Mouse (Mus musculus) kidney, adult 18-20 months (tissue): ENCODE data around the gene Avpi1.

Experiments used
- DNase-seq: peaks from one replicate; pipeline ENCODE4 v3.0.0; 2021

Avpi1 gene

DNA sequence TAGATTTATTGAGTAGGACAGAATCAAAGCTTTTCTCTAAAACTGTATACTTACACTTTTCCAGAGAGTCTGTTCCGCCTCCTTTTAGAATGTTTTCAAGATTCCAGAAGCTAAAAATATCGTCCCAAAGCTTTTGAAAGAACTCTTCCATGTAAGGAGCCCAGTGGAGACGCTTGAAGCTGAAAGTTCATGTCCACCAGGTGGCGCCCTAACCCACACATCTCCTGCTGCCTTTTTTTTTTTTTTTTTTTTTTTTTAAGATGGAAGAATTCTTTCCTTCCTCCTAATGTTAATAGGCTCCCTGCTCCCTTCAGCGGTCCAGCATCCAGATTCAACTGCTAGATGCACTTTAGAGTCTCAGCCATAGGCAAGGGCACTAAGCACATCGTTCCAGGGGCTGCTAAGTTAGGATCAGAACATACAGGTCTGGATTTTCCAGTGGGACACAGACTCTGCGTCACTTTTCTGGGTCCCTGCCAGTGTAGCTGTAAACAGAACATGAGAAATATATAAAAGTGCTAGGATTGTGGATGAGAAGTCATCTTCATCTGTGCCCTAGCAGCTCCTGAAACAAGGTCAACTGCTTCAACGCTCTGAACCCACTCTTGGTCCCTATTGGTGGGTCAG, 15.8 kb upstream of the Avpi1 start:
- DNase-seq: peak; percentile 89

GRCm38 (mm10) chr19:42144067-42144466, 15.2 kb upstream of the Avpi1 start:
- no peak for DNase-seq

GRCm38 (mm10) chr19:42142757-42143156, 13.9 kb upstream of the Avpi1 start:
- no peak for DNase-seq

GRCm38 (mm10) chr19:42141998-42142397, 13.1 kb upstream of the Avpi1 start:
- DNase-seq: no peak

DNA sequence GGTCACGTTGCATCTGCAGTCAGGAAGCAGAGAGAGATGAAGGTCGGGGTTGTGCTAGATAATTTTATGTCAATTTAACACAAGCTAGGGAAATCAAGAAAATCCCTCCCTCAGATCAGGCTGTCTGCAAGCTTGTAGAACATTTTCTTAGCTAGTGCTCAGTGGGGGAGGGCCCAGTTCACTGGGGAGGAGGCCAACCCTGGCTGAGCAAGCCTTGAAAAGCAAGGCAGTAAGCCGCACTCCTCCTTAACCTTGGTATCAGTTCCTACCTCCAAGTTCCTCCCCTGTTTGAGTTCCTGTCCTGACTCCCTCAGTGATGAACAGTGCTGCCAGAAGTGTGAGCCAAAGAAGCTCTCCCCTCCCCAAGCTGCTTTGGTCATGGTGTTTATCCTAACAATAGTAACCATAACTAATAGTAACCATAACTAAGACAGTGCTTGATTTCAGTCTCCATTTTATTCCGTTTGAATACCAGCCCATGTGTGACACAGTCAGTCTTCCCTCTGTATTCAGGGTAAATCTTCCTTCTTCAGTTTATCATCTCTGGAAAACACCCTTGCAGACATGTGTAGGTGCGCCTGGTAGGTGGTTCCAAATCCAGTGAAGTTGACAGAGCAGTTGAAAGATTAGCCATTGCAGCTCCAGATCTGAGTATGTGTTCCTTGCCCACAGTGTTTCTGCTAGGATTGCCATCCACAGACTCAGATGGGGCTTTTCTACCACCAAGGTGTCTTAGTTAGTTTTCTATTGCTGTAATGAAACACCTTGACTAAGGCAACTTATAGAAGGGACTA, 11.1 kb upstream of the Avpi1 start:
- no peak for DNase-seq

DNA sequence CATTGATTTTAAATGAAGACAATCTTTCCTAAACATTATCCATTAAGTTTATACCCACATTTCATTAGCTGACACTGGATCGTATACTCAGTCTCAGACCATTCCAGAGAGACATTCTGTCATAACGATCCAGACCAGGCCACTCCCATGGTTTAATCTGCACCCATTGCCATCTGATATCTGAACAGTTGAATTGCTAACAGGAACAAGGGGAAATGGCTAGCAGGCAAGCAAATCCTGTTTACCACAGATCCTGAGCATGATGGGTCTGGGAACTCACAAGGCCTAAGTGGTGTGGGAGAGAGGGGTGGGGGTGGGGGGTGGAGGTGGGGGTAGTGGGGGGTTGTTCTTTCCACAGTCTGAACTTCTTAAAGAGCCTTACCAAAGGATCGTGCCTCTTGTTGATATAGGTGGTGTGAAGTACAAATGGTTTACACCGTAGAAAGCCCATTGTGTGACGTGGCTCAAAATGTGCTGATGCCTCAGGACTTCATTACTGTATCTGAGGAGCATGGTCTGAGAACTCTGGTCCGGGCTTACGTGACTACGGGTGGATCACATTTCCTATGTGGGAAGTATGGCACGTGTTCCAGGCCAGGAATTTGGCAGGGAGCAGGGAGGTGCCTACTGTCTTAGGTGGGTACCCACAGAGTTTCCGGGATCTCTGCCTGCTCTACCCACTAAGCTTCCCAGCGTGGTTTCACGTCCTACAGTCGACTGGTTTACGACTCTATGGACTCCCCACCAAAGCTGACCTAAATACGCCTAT, 9.8 kb upstream of the Avpi1 start:
- DNase-seq: no peak

- DNase-seq: no peak
Measured at GRCm38 (mm10) chr19:42137167-42137672, 8.4 kb upstream of the Avpi1 start.

DNA sequence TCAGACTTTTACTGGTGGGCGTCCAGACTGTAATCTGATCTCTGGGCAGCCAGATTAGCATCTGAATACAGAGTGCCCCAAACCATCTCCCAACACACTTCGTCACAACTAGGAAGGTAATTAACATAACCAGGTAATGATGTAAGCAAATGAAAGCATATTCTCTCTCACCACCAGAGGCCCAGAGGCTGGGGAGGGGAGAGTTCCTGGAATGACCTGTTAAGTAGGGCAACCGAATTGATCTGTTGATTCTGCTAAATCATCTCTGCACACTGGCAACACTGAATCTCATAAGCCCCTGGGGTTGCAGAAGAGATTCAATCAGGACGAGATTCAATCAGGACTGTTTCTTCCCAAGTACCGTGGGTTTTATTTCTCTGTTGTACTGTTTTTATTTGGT, 7.3 kb upstream of the Avpi1 start:
- no peak for DNase-seq

GRCm38 (mm10) chr19:42135070-42135469, 6.2 kb upstream of the Avpi1 start:
- DNase-seq: no peak

DNA sequence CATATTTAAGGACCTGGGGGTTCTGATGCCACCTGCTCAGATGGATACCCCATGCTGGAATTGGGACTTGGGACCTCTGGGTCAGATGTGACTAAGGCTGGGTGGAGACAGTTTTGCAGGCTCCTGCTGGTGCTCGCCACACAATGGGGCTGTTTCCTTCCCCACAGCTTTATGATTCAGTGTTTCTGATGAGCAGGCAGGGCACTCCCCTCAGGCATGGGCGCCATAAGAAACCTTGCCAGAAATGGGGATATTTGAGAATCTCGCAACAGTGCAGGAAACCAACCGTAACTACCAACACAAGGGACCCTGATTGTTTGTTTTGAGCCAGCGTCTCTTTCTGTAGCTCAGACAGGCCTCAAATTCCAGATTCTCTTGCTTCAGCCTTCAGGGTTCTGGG, 2.2 kb upstream of the Avpi1 start:
- DNase-seq: no peak

- no peak for DNase-seq
Measured at GRCm38 (mm10) chr19:42130294-42130606, 1.4 kb upstream of the Avpi1 start.

DNA sequence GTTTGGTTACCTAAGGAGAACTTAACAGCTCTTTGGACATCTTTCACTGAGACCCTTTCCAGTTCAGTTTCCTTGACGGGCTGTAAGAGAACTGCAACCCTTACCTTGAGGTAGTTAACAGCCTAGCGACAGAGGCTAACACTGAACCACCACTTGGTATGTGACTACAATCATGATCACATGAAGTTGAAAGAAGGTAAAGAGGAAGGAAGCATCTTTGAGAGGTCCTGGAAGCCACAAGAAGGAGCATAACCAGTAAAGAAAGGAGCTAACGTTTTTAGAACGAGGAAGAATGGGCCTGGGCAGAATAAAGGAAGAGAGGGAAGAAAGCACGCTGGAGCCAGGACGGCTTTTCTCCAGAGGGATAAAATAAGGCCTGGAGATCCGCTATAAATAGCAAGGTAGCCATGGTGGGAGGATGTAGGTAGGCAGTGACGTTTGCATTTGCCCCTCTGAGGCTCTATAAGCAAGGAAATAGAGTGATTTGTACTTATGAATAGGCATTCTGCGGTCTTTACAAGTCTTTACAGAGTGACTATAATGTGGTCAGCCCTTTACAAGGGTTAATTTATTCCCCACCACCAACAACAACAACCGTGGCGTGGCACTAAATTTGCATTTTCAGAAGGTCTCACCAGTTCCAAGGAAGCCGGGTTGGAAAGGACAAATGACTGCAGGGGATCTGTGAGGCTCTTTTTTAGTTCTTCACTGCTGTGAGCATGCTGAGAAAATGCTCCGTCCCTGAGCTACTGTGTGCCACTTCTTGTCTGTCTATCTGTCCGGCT, 842 bp upstream of the Avpi1 start:
- DNase-seq: no peak

DNA sequence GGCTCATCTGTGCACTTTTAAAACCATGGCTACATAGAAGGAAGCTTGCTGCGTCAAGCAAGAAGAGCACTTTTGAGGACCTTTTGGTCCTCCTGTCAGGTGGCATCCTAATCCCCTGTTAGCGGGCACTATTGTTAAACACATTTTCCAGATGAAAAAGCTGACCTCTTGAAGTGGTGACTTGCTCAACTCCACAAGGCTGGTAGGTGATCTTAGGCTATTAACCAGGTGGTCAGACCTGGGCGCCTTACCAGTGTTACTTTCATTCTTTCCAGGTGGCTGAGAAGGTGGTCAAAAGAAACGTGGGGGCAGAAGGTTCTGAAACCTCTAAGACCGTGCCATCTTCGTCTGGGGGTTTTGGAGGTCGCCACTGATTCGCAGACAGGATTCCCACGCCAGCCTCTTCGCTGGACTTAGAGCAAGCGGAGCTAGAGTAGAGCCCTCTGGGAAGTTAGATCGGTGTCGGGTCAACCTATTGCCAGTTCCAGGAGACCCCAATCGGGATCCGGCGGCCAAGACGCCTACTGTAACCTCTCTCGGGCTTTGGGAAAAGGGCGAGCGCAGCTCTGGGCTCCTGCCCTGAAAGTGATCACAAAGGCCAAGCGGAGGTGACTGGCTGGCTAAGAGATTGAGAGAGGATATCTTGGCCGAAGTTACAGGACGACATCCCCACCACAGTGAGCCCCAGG, 663 bp downstream of the Avpi1 start:
- no peak for DNase-seq

GRCm38 (mm10) chr19:42127024-42127423, 1.8 kb downstream of the Avpi1 start:
- DNase-seq: no peak

DNA sequence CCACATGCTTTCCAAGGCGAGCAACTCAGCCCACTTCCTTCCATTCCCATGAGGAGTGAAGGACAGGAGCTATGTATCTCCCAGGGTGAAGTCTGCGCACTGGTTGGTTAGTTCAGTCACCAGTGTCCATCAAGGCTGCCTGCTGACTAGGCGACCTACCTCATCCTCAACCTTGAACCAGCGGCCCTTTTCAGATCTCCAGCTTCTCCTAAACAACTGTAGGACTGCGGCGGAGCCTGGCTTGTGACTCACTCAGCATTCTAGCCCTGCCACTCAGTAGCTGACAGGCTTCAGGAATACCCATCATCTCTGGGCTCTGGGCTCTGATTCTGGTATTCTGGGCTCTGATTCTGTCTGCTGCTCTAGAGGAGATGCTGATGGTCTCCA, 2.6 kb downstream of the Avpi1 start:
- no peak for DNase-seq

DNA sequence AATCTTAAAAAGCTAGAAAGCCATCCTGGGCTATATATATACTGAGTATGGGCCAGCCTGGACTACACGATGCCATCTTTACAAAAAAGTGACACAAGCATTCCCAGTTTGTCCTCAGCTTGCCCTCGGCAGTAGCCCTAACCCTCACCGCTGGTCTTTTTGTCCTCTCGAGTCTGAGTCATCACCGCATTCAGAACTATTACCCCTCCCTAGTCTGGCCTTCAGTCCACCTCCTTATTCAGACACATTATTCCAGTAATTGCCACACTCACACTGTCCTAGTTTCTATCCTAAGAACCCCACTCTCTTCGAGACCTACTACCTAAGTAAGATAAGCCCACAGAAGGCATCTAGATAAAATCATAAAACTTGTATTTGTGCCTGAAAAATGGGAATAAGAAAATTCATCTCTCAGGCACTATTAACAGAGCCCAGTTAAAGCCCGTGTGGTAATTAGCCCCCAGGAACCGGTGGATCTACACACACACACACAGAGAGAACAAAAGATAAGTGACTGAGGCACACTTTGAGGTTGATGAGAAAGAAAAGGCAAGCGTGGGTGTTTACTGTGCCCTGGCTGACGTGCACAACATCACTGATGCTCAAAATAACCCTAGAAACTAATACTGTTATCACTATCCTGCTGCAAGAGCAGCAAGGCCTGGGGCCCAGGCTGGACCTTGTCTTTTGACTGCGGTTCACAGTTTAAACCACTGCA, 3.2 kb downstream of the Avpi1 start:
- DNase-seq: no peak

GRCm38 (mm10) chr19:42124684-42125083, 4.2 kb downstream of the Avpi1 start:
- no peak for DNase-seq

DNA sequence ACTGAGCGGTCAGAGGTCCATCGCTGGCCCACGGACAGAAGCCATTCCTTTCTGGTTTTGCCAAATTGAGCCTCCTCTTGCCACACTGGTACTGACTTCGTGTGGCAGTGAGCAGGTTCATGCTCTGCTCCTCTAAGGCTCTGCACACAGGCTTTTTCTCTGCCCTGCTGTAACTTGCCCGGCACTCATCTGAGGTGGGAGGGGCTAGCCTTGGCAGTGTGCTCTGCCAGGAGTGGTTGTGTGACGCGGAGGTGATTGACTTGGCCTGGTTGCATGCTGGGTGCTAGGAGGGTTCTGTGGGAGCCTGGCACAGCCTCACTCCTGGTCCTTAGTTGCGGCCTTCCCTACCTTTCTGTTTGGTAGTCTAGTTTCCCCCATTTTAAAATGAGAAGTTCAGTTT, 8.4 kb downstream of the Avpi1 start:
- DNase-seq: no peak

GRCm38 (mm10) chr19:42118596-42118995, 10.3 kb downstream of the Avpi1 start:
- no peak for DNase-seq

DNA sequence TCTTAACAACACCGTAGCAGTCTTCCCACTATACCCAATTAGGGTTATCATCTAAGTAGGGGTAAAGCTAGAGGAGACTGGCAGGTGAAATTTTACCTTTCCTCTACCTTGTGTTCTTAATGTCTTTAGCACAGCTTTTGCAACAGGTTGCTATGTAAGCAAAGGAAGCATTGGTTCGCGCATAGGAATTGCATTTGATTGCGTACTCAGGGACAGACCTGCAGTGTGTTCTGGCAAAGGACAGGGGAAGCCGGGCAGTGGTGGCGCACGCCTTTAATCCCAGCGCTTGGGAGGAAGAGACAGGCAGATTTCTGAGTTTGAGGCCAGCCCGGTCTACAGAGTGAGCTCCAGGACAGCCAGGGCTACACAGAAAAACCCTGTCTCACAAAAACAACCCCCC, 10.7 kb downstream of the Avpi1 start:
- no peak for DNase-seq

DNA sequence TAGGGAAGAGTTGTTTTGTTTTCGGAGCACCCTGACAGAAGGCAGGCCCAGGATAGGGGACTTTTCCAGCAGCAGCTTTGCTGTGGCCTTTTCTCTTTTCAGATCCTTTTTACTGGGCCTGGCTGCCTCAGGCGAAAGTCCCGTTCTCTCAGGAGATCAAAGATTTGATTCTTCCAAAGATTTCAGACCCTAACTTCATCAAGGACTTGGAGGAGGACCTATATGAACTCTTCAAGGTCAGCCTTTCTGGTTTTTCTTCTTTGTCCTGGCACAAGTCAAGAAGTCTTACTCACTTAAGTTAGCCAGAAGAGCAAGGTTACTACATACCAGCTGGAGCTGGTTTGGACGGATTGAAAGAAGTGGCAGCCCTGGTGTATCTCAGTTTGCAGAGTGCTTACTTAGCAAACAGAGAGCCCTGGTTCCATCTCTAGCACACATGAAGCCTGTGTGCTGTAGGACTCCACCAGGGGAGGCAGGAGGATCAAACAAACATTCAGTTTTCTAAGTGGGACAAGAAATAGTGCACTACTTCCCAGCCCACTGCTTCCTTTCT, 13.0 kb downstream of the Avpi1 start:
- DNase-seq: no peak

- DNase-seq: no peak
Measured at GRCm38 (mm10) chr19:42104681-42105080, 24.2 kb downstream of the Avpi1 start.
